Mouse (Mus musculus) left cerebral cortex, adult 2 months (tissue): Measurements from ENCODE around the gene Raet1e. TPM values are rescaled to one million over a fixed set of nuclear protein-coding genes. Genes with fewer than 3 reads are reported as not detected.
"Not testable (repeated sequence)": the region's sequence is repeated elsewhere in the genome, so short reads cannot be mapped to it uniquely, and the experiment has no call there.

ENCODE experiments used
- DNase-seq, 2 experiments: peaks; one replicate each; pipeline ENCODE4 v3.0.0; 2021 to 2022; ENCODE audit warnings: low spot score in 2 of 2, mixed read lengths in 1 of 2; ENCODE audit errors: extremely low spot score in 1 of 2
- H3K27ac ChIP-seq: fragments of 200-600 bp; 2 replicates; pipeline ENCODE4 v1.8.1; 2022
- H3K4me3 ChIP-seq: fragments of 200-600 bp; 2 replicates; pipeline ENCODE4 v1.8.1; 2022
- CTCF ChIP-seq: fragments of 200-600 bp; IDR thresholded peaks from 2 replicates; pipeline ENCODE4 v1.8.1; 2022; ENCODE audit warnings: antibody characterized with exemption, mild to moderate bottlenecking, moderate library complexity
- intact Hi-C: fragments of 180-260 bp; cut with DNase I; formaldehyde crosslinking; loops from one replicate; pipeline ENCODE4 v1.15.1; 2025
- total RNA-seq, 2 experiments: library from RNA; stranded (reverse); gene quantifications; 2 replicates each; pipeline ENCODE4 v1.2.3; 2021

Raet1e gene
- total RNA-seq, 2 experiments from 2014 or later = 0.29 TPM; not detected in 1

- Histone ChIP-seq H3K4me3 (no peak overlapping the region), H3K27ac (no peak overlapping the region)
- no peak for TF ChIP-seq CTCF
- no peak for DNase-seq
- intact Hi-C loops = no loop called here
Measured at GRCm38 (mm10) chr10:22308221-22308620, 149.9 kb downstream of the Raet1e start.

DNA sequence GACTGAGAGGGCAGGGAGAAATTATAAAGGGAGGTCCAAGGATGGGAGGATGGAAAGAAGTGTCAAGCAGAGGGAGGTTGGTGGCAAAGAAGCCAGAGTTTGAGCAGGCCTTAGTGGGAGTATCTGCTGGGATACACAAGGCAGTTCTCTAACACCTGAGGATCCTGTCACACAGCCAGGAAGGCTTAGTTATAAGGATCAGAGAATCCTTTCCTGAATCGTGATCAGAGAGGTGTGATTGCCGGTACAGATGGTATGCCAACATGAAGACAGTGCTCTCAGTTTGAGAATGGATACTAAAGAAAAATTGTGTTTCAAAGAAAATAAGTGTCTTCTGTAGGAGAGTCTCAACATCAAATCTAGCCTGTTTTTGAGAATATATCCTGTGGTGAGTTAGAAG lies 164.5 kb downstream of the Raet1e start:
- no peak for TF ChIP-seq CTCF
- Histone ChIP-seq H3K27ac (no peak overlapping the region), H3K4me3 (no peak overlapping the region)
- intact Hi-C loops = no loop called here
- DNase-seq = no peak

DNA sequence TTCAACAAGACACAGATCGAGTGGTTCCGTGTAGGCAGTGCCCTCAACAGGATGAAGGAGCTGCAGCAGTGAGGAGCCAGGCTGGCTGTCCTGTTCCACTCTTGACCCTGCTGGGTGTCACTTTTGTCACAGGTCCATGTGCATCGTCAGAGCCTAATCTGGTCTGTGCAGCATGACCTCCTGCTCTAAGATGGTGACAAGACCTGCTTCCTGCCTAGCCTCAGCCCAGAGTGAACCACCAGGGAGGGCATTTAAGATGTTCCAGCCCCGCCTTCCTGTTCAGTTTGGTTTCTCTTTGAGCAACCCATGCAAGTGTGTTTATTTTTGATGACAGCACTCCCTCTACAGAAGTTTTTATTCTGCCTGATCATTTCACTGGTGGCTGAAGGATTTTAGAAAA lies 187.4 kb downstream of the Raet1e start:
- DNase-seq, H3K27ac ChIP-seq, intact Hi-C loops, H3K4me3 ChIP-seq: not testable (repeated sequence)

DNA sequence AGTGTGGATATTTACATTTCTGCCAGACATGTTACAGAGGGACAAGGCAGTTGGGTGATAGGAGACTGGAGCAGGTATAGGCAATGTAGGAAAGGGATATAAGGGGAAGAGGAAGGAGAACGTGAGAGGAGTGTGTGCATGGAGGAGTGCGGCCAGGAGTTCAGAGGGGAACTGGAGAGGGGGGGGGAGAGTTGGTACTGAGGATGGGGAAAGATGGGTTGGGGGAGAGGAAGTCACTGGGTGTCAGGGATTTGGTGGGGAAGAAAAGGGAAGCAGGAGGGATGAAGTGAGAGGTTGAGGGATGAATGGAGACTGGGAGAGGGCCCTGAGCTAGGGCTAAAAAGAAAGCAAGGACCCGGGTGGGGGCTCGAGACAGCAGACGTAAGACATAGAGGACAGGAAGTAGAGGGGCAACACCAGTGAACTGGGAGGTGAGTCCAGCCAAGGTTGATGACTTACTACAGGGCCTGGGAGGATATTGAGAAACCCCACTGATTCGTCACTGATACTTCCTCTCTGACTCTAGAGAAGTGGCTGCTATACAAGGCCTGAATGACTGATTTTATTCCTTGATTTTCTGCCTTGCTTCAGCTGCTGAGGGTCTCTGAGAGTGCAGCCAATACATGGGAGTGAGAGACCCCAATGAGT lies 195.3 kb downstream of the Raet1e start:
- DNase-seq, intact Hi-C loops, H3K27ac ChIP-seq, H3K4me3 ChIP-seq: not testable (repeated sequence)

GRCm38 (mm10) chr10:22354196-22354574 lies 195.8 kb downstream of the Raet1e start:
- intact Hi-C loops, H3K4me3 ChIP-seq, H3K27ac ChIP-seq, DNase-seq: not testable (repeated sequence)

DNA sequence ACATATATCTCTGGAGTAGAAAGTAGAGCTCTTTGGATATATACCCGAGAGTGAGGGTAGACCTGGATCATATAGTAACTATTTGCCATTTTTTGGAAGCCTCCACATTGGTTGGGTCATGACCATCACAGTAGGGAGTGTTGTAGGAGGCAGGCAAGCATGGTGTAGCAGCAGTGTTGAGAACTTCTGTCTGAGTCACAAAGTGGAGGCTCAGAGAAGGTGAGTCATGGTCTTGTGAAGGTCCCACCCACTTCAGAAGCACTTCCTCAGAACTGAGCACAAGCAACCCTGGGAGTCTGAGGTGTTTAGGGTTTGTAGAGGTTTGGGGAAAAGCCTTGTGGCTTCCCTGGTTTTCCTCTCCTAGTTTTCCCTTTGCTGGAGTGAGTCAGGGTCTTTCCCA lies 199.0 kb downstream of the Raet1e start:
- H3K27ac ChIP-seq, intact Hi-C loops, H3K4me3 ChIP-seq, DNase-seq: not testable (repeated sequence)

- H3K4me3 ChIP-seq, H3K27ac ChIP-seq, DNase-seq, intact Hi-C loops: not testable (repeated sequence)
Measured at GRCm38 (mm10) chr10:22360252-22360651, 201.9 kb downstream of the Raet1e start, which contains the start of gene Raet1d. Gene Raet1d (plus strand): TSS chr10:22360552.

DNA sequence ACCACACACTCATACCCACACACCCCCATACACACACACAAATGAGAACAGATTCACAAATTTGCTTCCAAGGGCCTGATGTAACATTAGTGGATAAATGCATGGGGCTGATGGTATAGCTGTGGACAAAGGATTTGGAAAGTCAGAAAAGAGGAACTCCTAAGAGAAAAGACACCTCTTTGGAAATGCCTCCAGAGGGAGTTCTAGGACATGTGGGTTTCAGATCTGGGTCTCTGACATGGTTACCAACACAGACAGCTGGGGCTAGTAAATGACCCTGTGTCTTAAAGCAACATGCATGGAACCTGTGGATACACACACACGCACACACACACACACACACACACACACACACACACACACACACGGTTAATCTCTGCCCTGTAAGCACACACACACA lies 202.6 kb downstream of the Raet1e start:
- H3K27ac ChIP-seq, DNase-seq, intact Hi-C loops, H3K4me3 ChIP-seq: not testable (repeated sequence)

- H3K4me3 ChIP-seq, intact Hi-C loops, H3K27ac ChIP-seq, DNase-seq: not testable (repeated sequence)
Measured at GRCm38 (mm10) chr10:22361415-22362352, 203.3 kb downstream of the Raet1e start.

DNA sequence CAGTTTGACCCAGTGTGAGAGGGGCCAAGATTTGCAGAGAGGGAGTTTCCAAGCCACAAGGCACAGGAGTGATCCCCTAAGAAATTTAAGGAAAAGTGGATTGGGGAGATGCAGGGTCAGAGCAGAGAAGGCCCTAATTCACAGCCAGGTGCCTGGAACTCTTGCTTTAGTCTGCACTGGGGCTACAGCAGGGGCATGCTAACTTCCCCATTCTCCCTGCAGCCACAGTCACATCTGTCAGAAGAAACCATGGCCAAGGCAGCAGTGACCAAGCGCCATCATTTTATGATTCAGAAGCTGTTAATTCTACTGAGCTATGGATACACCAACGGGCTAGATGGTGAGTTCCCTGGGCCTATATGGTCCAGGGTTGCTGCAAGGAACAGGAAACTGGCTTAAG lies 204.1 kb downstream of the Raet1e start:
- intact Hi-C loops, H3K4me3 ChIP-seq, DNase-seq, H3K27ac ChIP-seq: not testable (repeated sequence)

DNA sequence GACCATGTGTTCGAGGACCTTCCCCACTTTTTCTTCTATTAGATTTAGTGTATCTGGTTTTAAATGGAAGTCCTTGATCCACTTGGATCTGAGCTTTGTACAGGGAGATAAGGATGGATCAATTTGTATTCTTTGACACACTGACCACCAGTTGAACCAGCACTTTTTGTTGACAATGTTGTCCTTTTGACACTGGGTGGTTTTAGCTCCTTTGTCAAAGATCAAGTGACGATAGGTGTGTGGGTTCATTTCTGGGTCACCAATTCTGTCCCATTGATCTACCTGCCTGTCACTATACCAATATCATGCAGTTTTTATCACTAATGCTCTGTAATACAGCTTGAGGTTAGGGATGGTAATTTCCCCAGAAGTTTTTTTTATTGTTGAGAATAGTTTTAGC lies 206.5 kb downstream of the Raet1e start:
- DNase-seq, H3K27ac ChIP-seq, intact Hi-C loops, H3K4me3 ChIP-seq: not testable (repeated sequence)

DNA sequence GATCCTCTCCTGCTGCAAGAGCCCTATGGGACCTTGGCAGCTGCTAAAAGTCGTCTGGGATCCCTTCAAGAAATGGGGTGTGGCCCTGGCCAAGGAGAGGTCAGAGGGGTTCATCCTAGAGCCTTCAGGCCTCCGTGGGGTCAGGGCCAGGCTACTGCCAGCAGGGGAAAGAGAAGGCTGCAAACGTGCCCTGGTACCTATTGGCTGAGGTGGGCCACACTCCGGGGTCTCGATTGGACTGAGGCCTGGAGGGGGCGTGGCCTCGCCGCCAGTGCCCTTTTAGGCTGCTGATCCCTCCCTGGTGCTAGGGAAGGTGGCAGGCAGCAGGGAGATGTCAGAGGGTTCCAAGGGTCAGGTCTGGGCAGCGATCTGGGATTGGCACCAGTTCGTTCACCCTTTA lies 222.9 kb downstream of the Raet1e start:
- intact Hi-C loops, H3K27ac ChIP-seq, H3K4me3 ChIP-seq, DNase-seq: not testable (repeated sequence)

DNA sequence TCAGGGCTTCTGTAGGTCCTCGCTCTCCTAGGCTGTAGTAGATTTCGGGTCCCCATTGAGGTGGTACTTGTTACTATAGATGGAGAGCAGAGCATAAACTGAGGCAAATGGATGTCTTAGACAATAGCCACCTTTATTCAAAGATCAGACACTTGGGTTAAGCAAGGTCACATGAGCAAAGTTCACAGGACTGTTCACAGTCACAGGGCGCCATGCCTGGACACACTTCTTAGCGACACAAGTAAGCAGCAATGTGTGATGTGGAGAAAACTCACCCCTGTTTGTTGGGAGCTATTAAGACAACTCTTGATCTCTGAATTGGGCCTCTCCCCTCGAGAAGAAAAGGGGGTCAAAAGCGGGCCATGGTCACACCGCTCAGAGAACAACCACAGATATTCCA lies 231.8 kb downstream of the Raet1e start:
- DNase-seq, H3K27ac ChIP-seq, intact Hi-C loops, H3K4me3 ChIP-seq: not testable (repeated sequence)

GRCm38 (mm10) chr10:22391616-22392015 lies 233.2 kb downstream of the Raet1e start:
- DNase-seq, H3K4me3 ChIP-seq, H3K27ac ChIP-seq, intact Hi-C loops: not testable (repeated sequence)

- H3K4me3 ChIP-seq, H3K27ac ChIP-seq, DNase-seq, intact Hi-C loops: not testable (repeated sequence)
Measured at GRCm38 (mm10) chr10:22393028-22393824, 234.9 kb downstream of the Raet1e start.

- DNase-seq, H3K27ac ChIP-seq, intact Hi-C loops, H3K4me3 ChIP-seq: not testable (repeated sequence)
Measured at GRCm38 (mm10) chr10:22396680-22397079, 238.3 kb downstream of the Raet1e start.
